Mouse (Mus musculus): ENCODE results near the gene Capn9. TPM values are rescaled to one million over a fixed set of nuclear protein-coding genes. Genes with fewer than 3 reads are reported as not detected.

Gene Capn9
- total RNA-seq, 2 experiments from 2014 or later = not detected

- peak; percentile 31 for TF ChIP-seq CTCF (IDR thresholded peaks at IDR 0.05)
- no peak for DNase-seq (ENCODE audit: extremely low spot score in 1 of 2, low spot score in 2 of 2)
- 0 out of 2 replicates have a peak overlapping the region, but pooled peaks have one; percentile 10 for H3K27ac ChIP-seq
- H3K4me3 ChIP-seq = no peak overlapping the region
- intact Hi-C loops (cut with DNase I) = no loop called here
Observed at GRCm38 (mm10) chr8:124548187-124548586, 27.7 kb upstream of the Capn9 start.

- Histone ChIP-seq H3K27ac (peak overlapping the region; percentile 13), H3K4me3 (no peak overlapping the region)
- DNase-seq (ENCODE audit: extremely low spot score in 1 of 2, low spot score in 2 of 2) = no peak
- no peak for TF ChIP-seq CTCF (IDR thresholded peaks at IDR 0.05)
- intact Hi-C loops (cut with DNase I) = no loop called here
Observed at GRCm38 (mm10) chr8:124551011-124551661, 24.8 kb upstream of the Capn9 start.

- TF ChIP-seq CTCF (IDR thresholded peaks at IDR 0.05) = no peak
- intact Hi-C loops (cut with DNase I) = no loop called here
- Histone ChIP-seq H3K27ac (no peak overlapping the region), H3K4me3 (no peak overlapping the region)
- no peak for DNase-seq (ENCODE audit: extremely low spot score in 1 of 2, low spot score in 2 of 2)
Observed at GRCm38 (mm10) chr8:124555113-124555750, 20.7 kb upstream of the Capn9 start.

- TF ChIP-seq CTCF (IDR thresholded peaks at IDR 0.05) = no peak
- no peak overlapping the region for H3K4me3 ChIP-seq
- peak overlapping the region; percentile 58 for H3K27ac ChIP-seq
- DNase-seq (ENCODE audit: extremely low spot score in 1 of 2, low spot score in 2 of 2) = no peak
- intact Hi-C loops (cut with DNase I) = no loop called here
Observed at GRCm38 (mm10) chr8:124556164-124556563, 19.7 kb upstream of the Capn9 start.

- intact Hi-C loops (cut with DNase I) = no loop called here
- no peak for TF ChIP-seq CTCF (IDR thresholded peaks at IDR 0.05)
- peak; percentile 48 to 57 for DNase-seq (ENCODE audit: extremely low spot score in 1 of 2, low spot score in 2 of 2)
- H3K27ac ChIP-seq = peak overlapping the region; percentile 58
- H3K4me3 ChIP-seq = no peak overlapping the region
Observed at GRCm38 (mm10) chr8:124556658-124557057, 19.3 kb upstream of the Capn9 start.

GRCm38 (mm10) chr8:124557476-124557875 lies 18.4 kb upstream of the Capn9 start:
- intact Hi-C loops (cut with DNase I) = no loop called here
- peak overlapping the region; percentile 58 for H3K27ac ChIP-seq

GRCm38 (mm10) chr8:124567126-124567525 lies 8.8 kb upstream of the Capn9 start:
- TF ChIP-seq CTCF (IDR thresholded peaks at IDR 0.05) = no peak
- H3K27ac ChIP-seq = no peak overlapping the region
- H3K4me3 ChIP-seq = no peak overlapping the region
- intact Hi-C loops (cut with DNase I) = no loop called here
- no peak for DNase-seq (ENCODE audit: extremely low spot score in 1 of 2, low spot score in 2 of 2)

More at GRCm38 (mm10) chr8:124557476-124557875, 18.4 kb upstream of the Capn9 start:
- DNase-seq (ENCODE audit: extremely low spot score in 1 of 2, low spot score in 2 of 2) = no peak
- H3K4me3 ChIP-seq = no peak overlapping the region
- no peak for TF ChIP-seq CTCF (IDR thresholded peaks at IDR 0.05)

- no peak for DNase-seq (ENCODE audit: extremely low spot score in 1 of 2, low spot score in 2 of 2)
- no peak for TF ChIP-seq CTCF (IDR thresholded peaks at IDR 0.05)
- no peak overlapping the region for H3K27ac ChIP-seq
- intact Hi-C loops (cut with DNase I) = no loop called here
- H3K4me3 ChIP-seq = no peak overlapping the region
Observed at GRCm38 (mm10) chr8:124567584-124567983, 8.3 kb upstream of the Capn9 start.

- H3K27ac ChIP-seq = peak overlapping the region; percentile 81
- no peak overlapping the region for H3K4me3 ChIP-seq
- peak in 1 of 2 experiments; percentile 42 for DNase-seq (ENCODE audit: extremely low spot score in 1 of 2, low spot score in 2 of 2)
- no peak for TF ChIP-seq CTCF (IDR thresholded peaks at IDR 0.05)
- intact Hi-C loops (cut with DNase I) = no loop called here
Observed at GRCm38 (mm10) chr8:124569100-124569499, 6.8 kb upstream of the Capn9 start.

- no peak within 1 kb of the TSS for H3K4me3 ChIP-seq
- no peak for DNase-seq (ENCODE audit: extremely low spot score in 1 of 2, low spot score in 2 of 2)
- TF ChIP-seq CTCF (IDR thresholded peaks at IDR 0.05) = no peak
- intact Hi-C loops (cut with DNase I) = no loop called here
- peak within 1 kb of the TSS; percentile 81 for H3K27ac ChIP-seq
Observed at GRCm38 (mm10) chr8:124569593-124569992, 6.3 kb upstream of the Capn9 start, which contains the start of gene Agt. TSS of gene Agt (minus strand) at chr8:124569706.

GRCm38 (mm10) chr8:124571732-124572429 lies 4.0 kb upstream of the Capn9 start:
- Histone ChIP-seq H3K4me3 (no peak overlapping the region), H3K27ac (no peak overlapping the region)
- no peak for TF ChIP-seq CTCF (IDR thresholded peaks at IDR 0.05)
- no peak for DNase-seq (ENCODE audit: extremely low spot score in 1 of 2, low spot score in 2 of 2)
- intact Hi-C loops (cut with DNase I) = loop anchor here (5.0 kb wide), 1 partner anchor 175 kb away; no protein-coding TSS in a partner anchor

GRCm38 (mm10) chr8:124572430-124572775 lies 3.5 kb upstream of the Capn9 start:
- intact Hi-C loops (cut with DNase I) = loop anchor here (5.0 kb wide), 1 partner anchor 175 kb away; no protein-coding TSS in a partner anchor
- no peak overlapping the region for H3K27ac ChIP-seq

More at GRCm38 (mm10) chr8:124572430-124572775, 3.5 kb upstream of the Capn9 start:
- no peak overlapping the region for H3K4me3 ChIP-seq
- no peak for DNase-seq (ENCODE audit: extremely low spot score in 1 of 2, low spot score in 2 of 2)
- TF ChIP-seq CTCF (IDR thresholded peaks at IDR 0.05) = no peak

Measured in left cerebral cortex, adult 2 months (tissue).